15 mouse cellular contexts compared by ENCODE assay signal in genomic region chr10:60805436-60806206, GRCm38 (mm10). TPM values are rescaled to one million over a fixed set of nuclear protein-coding genes. Genes with fewer than 3 reads are reported as not detected.
A peak's percentile ranks its signal among the peaks of the same experiment; 100 is the strongest.
DNase-seq lines count a peak whose midpoint lies in the region; ATAC-seq and TF ChIP-seq lines count a peak whose summit lies in the region.
"Had no signal": no experiment of that assay in that cellular context is flagged by ENCODE, and none has a peak within 500 bp of the region (broad histone marks: within the 10 kb centered on the region; RNA-seq: fewer than 3 reads in every experiment).

No protein-coding gene starts in this region.

- peak overlapping the region; percentile 74; the same call in 1 of the 2 replicates for H3K27ac ChIP-seq in hindbrain, embryonic 10.5 days
- no peak overlapping the region for H3K27ac ChIP-seq in hindbrain, embryonic 16.5 days (ENCODE audit: low read depth, low read length)
- peak overlapping the region; percentile 82 for H3K27ac ChIP-seq in heart, postnatal 0 days (ENCODE audit: low read depth)
- H3K27ac ChIP-seq in forebrain, embryonic 16.5 days (ENCODE audit: low read length) = no peak overlapping the region
- H3K27ac ChIP-seq: neural tube, embryonic 15.5 days; stomach, embryonic 15.5 days had no signal

- TF ChIP-seq EP300 in heart, postnatal 0 days (IDR thresholded peaks at IDR 0.05; ENCODE audit: low read depth) = 0 out of 2 replicates have a peak, but pooled peaks have one; percentile 18

- no peak overlapping the region for H3K9ac ChIP-seq in hindbrain, embryonic 16.5 days (ENCODE audit: low read depth, low read length)
- no peak overlapping the region for H3K9ac ChIP-seq in heart, postnatal 0 days (replicated peaks; ENCODE audit: low read depth, low read length)
- H3K9ac ChIP-seq in forebrain, embryonic 16.5 days (replicated peaks; ENCODE audit: low read depth, low read length) = no peak overlapping the region
- H3K9ac ChIP-seq: neural tube, embryonic 15.5 days; stomach, embryonic 15.5 days had no signal

- H3K4me1 ChIP-seq in hindbrain, embryonic 10.5 days (replicated peaks) = peaks cover 74% of the 10 kb centered on the region
- peaks cover 25% of the 10 kb centered on the region for H3K4me1 ChIP-seq in hindbrain, embryonic 16.5 days (ENCODE audit: control insufficient read depth, insufficient read depth, low read depth, low read length)
- peaks cover 77% of the 10 kb centered on the region for H3K4me1 ChIP-seq in heart, postnatal 0 days (ENCODE audit: control insufficient read depth, insufficient read depth)
- H3K4me1 ChIP-seq in forebrain, embryonic 16.5 days (replicated peaks; ENCODE audit: control insufficient read depth, insufficient read depth, low read length) = peaks cover 25% of the 10 kb centered on the region

- no peak for DNase-seq in hindbrain, embryonic 10.5 days (ENCODE audit: low spot score)
- peak; percentile 26 for DNase-seq in ES-CJ7 (ENCODE audit: low read depth, low spot score)
- peak; percentile 66 for DNase-seq in ZHBTc4 (ENCODE audit: low read depth, low spot score)
- no peak for DNase-seq in heart, postnatal 0 days (ENCODE audit: low spot score)
- DNase-seq in right cerebral cortex, postnatal 36 days (ENCODE audit: low spot score in 2 of 2) = no peak
- DNase-seq in retina, postnatal 1 day = no peak
- DNase-seq: gastrocnemius, postnatal 36 days; kidney, postnatal 14 days; lung, postnatal 4 days; right cerebral cortex, postnatal 4 days had no signal

- H3K4me2 ChIP-seq in hindbrain, embryonic 16.5 days (ENCODE audit: low read length) = no peak overlapping the region
- H3K4me2 ChIP-seq in heart, postnatal 0 days (ENCODE audit: low read depth, low read length) = no peak overlapping the region
- H3K4me2 ChIP-seq in forebrain, embryonic 16.5 days (ENCODE audit: low read length) = no peak overlapping the region
- H3K4me2 ChIP-seq: neural tube, embryonic 15.5 days; stomach, embryonic 15.5 days had no signal

- no peak overlapping the region for H3K4me3 ChIP-seq in hindbrain, embryonic 10.5 days
- H3K4me3 ChIP-seq in hindbrain, embryonic 16.5 days (ENCODE audit: low read length) = no peak overlapping the region
- no peak overlapping the region for H3K4me3 ChIP-seq in heart, postnatal 0 days (ENCODE audit: low read depth, low read length)
- H3K4me3 ChIP-seq in forebrain, embryonic 16.5 days (replicated peaks; ENCODE audit: low read length) = no peak overlapping the region
- H3K4me3 ChIP-seq: neural tube, embryonic 15.5 days; stomach, embryonic 15.5 days had no signal

- no peaks in the 10 kb centered on the region for H3K9me3 ChIP-seq in hindbrain, embryonic 10.5 days
- H3K9me3 ChIP-seq in hindbrain, embryonic 16.5 days (ENCODE audit: control insufficient read depth, low read length) = no peaks in the 10 kb centered on the region
- no peaks in the 10 kb centered on the region for H3K9me3 ChIP-seq in heart, postnatal 0 days (replicated peaks; ENCODE audit: control insufficient read depth, low read length)
- H3K9me3 ChIP-seq in forebrain, embryonic 16.5 days (ENCODE audit: control insufficient read depth, low read length) = no peaks in the 10 kb centered on the region
- H3K9me3 ChIP-seq: neural tube, embryonic 15.5 days; stomach, embryonic 15.5 days had no signal

- 73% methylated on average over 21 of the region's 21 CpGs for WGBS in hindbrain, embryonic 10.5 days
- WGBS in hindbrain, embryonic 16.5 days = 76% methylated on average over 20 of the region's 21 CpGs
- 35% methylated on average over 21 of the region's 21 CpGs for WGBS in heart, postnatal 0 days
- 87% methylated on average over 21 of the region's 21 CpGs for WGBS in forebrain, embryonic 16.5 days

- ATAC-seq in hindbrain, embryonic 16.5 days = no peak
- peak; percentile 43 for ATAC-seq in heart, postnatal 0 days (ENCODE audit: insufficient read depth, low read depth)
- no peak for ATAC-seq in forebrain, embryonic 16.5 days
- ATAC-seq: activated CD4-positive, CD25-positive, alpha-beta regulatory T cell, adult 4 months had no signal

- H3K36me3 ChIP-seq in hindbrain, embryonic 10.5 days = no peaks in the 10 kb centered on the region
- H3K36me3 ChIP-seq in hindbrain, embryonic 16.5 days (ENCODE audit: control insufficient read depth, insufficient read depth, low read length) = no peaks in the 10 kb centered on the region
- H3K36me3 ChIP-seq in heart, postnatal 0 days (replicated peaks; ENCODE audit: control insufficient read depth, insufficient read depth, low read length) = no peaks in the 10 kb centered on the region
- no peaks in the 10 kb centered on the region for H3K36me3 ChIP-seq in forebrain, embryonic 16.5 days (ENCODE audit: control insufficient read depth, insufficient read depth)
- H3K36me3 ChIP-seq: neural tube, embryonic 15.5 days; stomach, embryonic 15.5 days had no signal

- no peak for TF ChIP-seq CTCF in heart, postnatal 0 days (IDR thresholded peaks at IDR 0.05; ENCODE audit: low read depth)

- peaks cover 80% of the 10 kb centered on the region for H3K27me3 ChIP-seq in hindbrain, embryonic 10.5 days (ENCODE audit: insufficient read depth, poor library complexity, severe bottlenecking)
- H3K27me3 ChIP-seq in hindbrain, embryonic 16.5 days (replicated peaks; ENCODE audit: control insufficient read depth, insufficient read depth, low read length) = no peaks in the 10 kb centered on the region
- no peaks in the 10 kb centered on the region for H3K27me3 ChIP-seq in heart, postnatal 0 days (ENCODE audit: control insufficient read depth, insufficient read depth, low read length)
- H3K27me3 ChIP-seq in forebrain, embryonic 16.5 days (replicated peaks; ENCODE audit: control insufficient read depth, insufficient read depth, low read length) = no peaks in the 10 kb centered on the region
- H3K27me3 ChIP-seq: neural tube, embryonic 15.5 days; stomach, embryonic 15.5 days had no signal

RNA-seq across cellular contexts. Expression of gene Unc5b, which starts 25.8 kb away (rescaled TPM):
- polyA plus RNA-seq in hindbrain, embryonic 10.5 days (2016; fragmentation: Nextera tagmentation; extraction: Ambion mirVana) = 2.4 and 2.6 TPM in 2 replicates
- polyA plus RNA-seq in hindbrain, embryonic 16.5 days (2015; fragmentation: Nextera tagmentation; extraction: Ambion mirVana) = 2.6 and 3.1 TPM in 2 replicates
- total RNA-seq in heart, postnatal 0 days (2014; rRNA removed; ENCODE audit: low replicate concordance) = 50.5 and 63.2 TPM in 2 replicates
- 4.9 and 5.0 TPM in 2 replicates for polyA plus RNA-seq in heart, postnatal 0 days (2015; fragmentation: Nextera tagmentation; extraction: Ambion mirVana)
- 2.2 and 2.6 TPM in 2 replicates for polyA plus RNA-seq in forebrain, embryonic 16.5 days (2015; fragmentation: Nextera tagmentation; extraction: Ambion mirVana)
- polyA plus RNA-seq: activated CD4-positive, CD25-positive, alpha-beta regulatory T cell, adult 4 months had no signal

RNA-seq across cellular contexts. Expression of gene Slc29a3, which starts 53.0 kb away (rescaled TPM):
- polyA plus RNA-seq in hindbrain, embryonic 10.5 days (2016; fragmentation: Nextera tagmentation; extraction: Ambion mirVana) = 9.4 and 11.8 TPM in 2 replicates
- 10.5 and 11.1 TPM in 2 replicates for polyA plus RNA-seq in hindbrain, embryonic 16.5 days (2015; fragmentation: Nextera tagmentation; extraction: Ambion mirVana)
- 1.6 and 2.9 TPM in 2 replicates for total RNA-seq in heart, postnatal 0 days (2014; rRNA removed; ENCODE audit: low replicate concordance)
- polyA plus RNA-seq in heart, postnatal 0 days (2015; fragmentation: Nextera tagmentation; extraction: Ambion mirVana) = 3.7 and 4.4 TPM in 2 replicates
- polyA plus RNA-seq in forebrain, embryonic 16.5 days (2015; fragmentation: Nextera tagmentation; extraction: Ambion mirVana) = 13.0 and 13.4 TPM in 2 replicates

Comparison
In these comparisons a context has a peak if more than half of its experiments do, and no peak if none do; other contexts are left out.
1. H3K27ac ChIP-seq: peak in hindbrain, embryonic 10.5 days (single experiment) and heart, postnatal 0 days (single experiment); none in hindbrain, embryonic 16.5 days (single experiment) and forebrain, embryonic 16.5 days (single experiment).
2. DNase-seq: peak in ES-CJ7 (single experiment) and ZHBTc4 (single experiment); none in hindbrain, embryonic 10.5 days (single experiment), heart, postnatal 0 days (single experiment), right cerebral cortex, postnatal 36 days (0 of 2) and retina, postnatal 1 day (single experiment).